Mouse (Mus musculus): ENCODE measurements around the gene Depdc1b.

Gene Depdc1b

GRCm38 (mm10) chr13:108354804-108355552 lies 38.8 kb downstream of the Depdc1b start:
- no peak for DNase-seq (ENCODE audit: low spot score)

- no peak for DNase-seq (ENCODE audit: low spot score)
Measured at GRCm38 (mm10) chr13:108357362-108357761, 41.2 kb downstream of the Depdc1b start.

GRCm38 (mm10) chr13:108358228-108358627 lies 42.1 kb downstream of the Depdc1b start:
- no peak for DNase-seq (ENCODE audit: low spot score)

GRCm38 (mm10) chr13:108367496-108367895 lies 51.4 kb downstream of the Depdc1b start:
- DNase-seq (ENCODE audit: low spot score): no peak

- no peak for DNase-seq (ENCODE audit: low spot score)
Measured at GRCm38 (mm10) chr13:108370241-108370941, 54.3 kb downstream of the Depdc1b start.

GRCm38 (mm10) chr13:108371352-108371921 lies 55.3 kb downstream of the Depdc1b start:
- no peak for DNase-seq (ENCODE audit: low spot score)

GRCm38 (mm10) chr13:108373231-108373630 lies 57.1 kb downstream of the Depdc1b start:
- no peak for DNase-seq (ENCODE audit: low spot score)

- DNase-seq (ENCODE audit: low spot score): no peak
Measured at GRCm38 (mm10) chr13:108376637-108377036, 60.5 kb downstream of the Depdc1b start.

GRCm38 (mm10) chr13:108381161-108381560 lies 65.0 kb downstream of the Depdc1b start:
- no peak for DNase-seq (ENCODE audit: low spot score)

- no peak for DNase-seq (ENCODE audit: low spot score)
Measured at GRCm38 (mm10) chr13:108383051-108383450, 66.9 kb downstream of the Depdc1b start.

GRCm38 (mm10) chr13:108386058-108386457 lies 69.9 kb downstream of the Depdc1b start:
- DNase-seq (ENCODE audit: low spot score): no peak

GRCm38 (mm10) chr13:108390565-108390964 lies 74.4 kb downstream of the Depdc1b start:
- peak; percentile 8 for DNase-seq (ENCODE audit: low spot score)

GRCm38 (mm10) chr13:108403197-108403596 lies 87.1 kb downstream of the Depdc1b start:
- no peak for DNase-seq (ENCODE audit: low spot score)

- DNase-seq (ENCODE audit: low spot score): no peak
Measured at GRCm38 (mm10) chr13:108404372-108404771, 88.2 kb downstream of the Depdc1b start.

- DNase-seq (ENCODE audit: low spot score): no peak
Measured at GRCm38 (mm10) chr13:108415464-108415863, 99.3 kb downstream of the Depdc1b start.

- DNase-seq (ENCODE audit: low spot score): no peak
Measured at GRCm38 (mm10) chr13:108418741-108419507, 102.8 kb downstream of the Depdc1b start.

- no peak for DNase-seq (ENCODE audit: low spot score)
Measured at GRCm38 (mm10) chr13:108426322-108426721, 110.2 kb downstream of the Depdc1b start.

GRCm38 (mm10) chr13:108428809-108429208 lies 112.7 kb downstream of the Depdc1b start:
- DNase-seq (ENCODE audit: low spot score): no peak

- no peak for DNase-seq (ENCODE audit: low spot score)
Measured at GRCm38 (mm10) chr13:108429623-108430022, 113.5 kb downstream of the Depdc1b start.

- no peak for DNase-seq (ENCODE audit: low spot score)
Measured at GRCm38 (mm10) chr13:108431776-108432175, 115.6 kb downstream of the Depdc1b start.

- no peak for DNase-seq (ENCODE audit: low spot score)
Measured at GRCm38 (mm10) chr13:108435687-108436086, 119.6 kb downstream of the Depdc1b start.

GRCm38 (mm10) chr13:108437424-108437823 lies 121.3 kb downstream of the Depdc1b start:
- no peak for DNase-seq (ENCODE audit: low spot score)
